Mouse (Mus musculus) v-Abl transformed pro-B cells (cell line): Measurements from ENCODE around the gene Inpp5d.
"Not testable (repeated sequence)": the region's sequence is repeated elsewhere in the genome, so short reads cannot be mapped to it uniquely, and the experiment has no call there.

ENCODE experiments used
- in situ Hi-C, 2 experiments: fragments of 400-800 bp; cut with MboI; formaldehyde crosslinking; loops; one replicate each; pipeline ENCODE4 v1.15.1; 2025; ENCODE audit not compliant: unreplicated experiment in 2 of 2

Inpp5d gene

GRCm38 (mm10) chr1:87649219-87649805 lies 29.2 kb downstream of the Inpp5d start:
- in situ Hi-C loops: loop anchor here in 1 of 2 experiments (25.0 kb wide), 1 partner anchor 1162 kb away; no protein-coding TSS in a partner anchor

GRCm38 (mm10) chr1:87649958-87650474 lies 29.9 kb downstream of the Inpp5d start:
- in situ Hi-C loops: loop anchor here in 1 of 2 experiments (10.0 to 25.0 kb wide), 2 partner anchors 205 to 1163 kb away; partner anchors contain the start of gene Dgkd

DNA sequence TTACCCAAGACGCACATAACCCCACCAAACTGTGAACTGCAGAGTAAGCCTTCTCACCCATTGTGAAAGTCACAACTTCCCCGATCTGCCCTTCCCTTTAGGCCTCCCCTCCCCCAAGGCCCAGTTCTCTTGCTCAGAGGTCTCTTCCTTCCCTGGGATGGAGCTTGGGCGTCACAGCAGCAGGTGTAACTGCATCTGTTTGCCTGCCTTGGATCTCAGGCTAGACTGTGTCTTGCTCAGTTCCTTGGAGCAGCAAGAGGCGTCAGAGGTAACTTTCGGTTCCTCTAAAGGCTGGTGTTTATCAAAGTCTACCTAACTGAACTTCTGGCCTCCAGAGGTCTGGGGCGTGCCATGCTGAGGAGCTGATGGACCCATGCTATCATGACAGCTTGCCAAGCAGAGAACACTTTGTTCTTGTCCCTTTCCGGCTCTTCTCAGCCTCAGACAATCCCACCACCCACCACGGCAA lies 30.5 kb downstream of the Inpp5d start:
- in situ Hi-C loops: loop anchor here in 1 of 2 experiments (10.0 kb wide), 1 partner anchor 204 kb away; the partner anchor contains the start of gene Dgkd

DNA sequence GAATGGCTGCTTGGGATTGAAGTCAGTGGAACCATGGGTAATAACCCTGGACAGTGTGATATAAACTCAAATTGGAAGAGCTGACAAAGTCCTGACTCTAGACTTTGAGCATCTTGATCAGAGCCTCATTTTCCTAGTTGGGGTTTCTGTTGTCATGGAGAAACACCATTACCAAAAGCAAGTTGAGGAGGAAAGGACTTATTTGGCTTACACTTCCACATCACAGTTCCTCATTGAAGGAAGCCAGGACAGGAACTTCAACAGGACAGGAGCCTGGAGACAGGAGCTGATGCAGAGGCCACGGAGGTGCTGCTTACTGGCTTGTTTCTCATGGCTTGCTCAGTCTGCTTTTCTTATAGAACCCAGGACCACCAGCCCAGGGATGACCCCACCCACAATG lies 31.3 kb downstream of the Inpp5d start:
- in situ Hi-C loops: loop anchor here in 1 of 2 experiments (10.0 kb wide), 1 partner anchor 203 kb away; the partner anchor contains the start of gene Dgkd

DNA sequence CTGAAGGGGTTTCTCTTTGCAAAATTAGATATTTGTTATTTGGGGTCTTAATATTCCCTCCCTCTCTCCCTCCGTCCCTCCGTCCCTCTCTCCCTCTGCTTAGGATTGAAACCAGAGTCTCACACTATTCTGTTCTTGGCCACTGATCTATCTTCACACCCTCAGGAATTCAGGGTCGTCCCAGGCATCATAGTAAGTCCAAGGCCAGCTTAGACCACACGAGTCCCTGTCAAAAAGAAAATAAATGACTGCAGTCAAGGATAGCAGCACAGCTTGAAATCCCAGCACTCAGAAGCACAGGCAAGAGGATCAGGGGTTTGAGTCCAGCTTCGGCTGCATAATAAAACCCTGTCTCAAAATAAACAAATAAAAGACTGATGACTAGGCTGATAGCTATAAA lies 35.0 kb downstream of the Inpp5d start:
- in situ Hi-C loops: loop anchor here in 1 of 2 experiments (5.0 to 10.0 kb wide), 2 partner anchors 33 to 200 kb away; partner anchors contain the start of genes Dgkd and Inpp5d

- in situ Hi-C loops: loop anchor here in 1 of 2 experiments (5.0 to 10.0 kb wide), 2 partner anchors 36 to 197 kb away; partner anchors contain the start of genes Dgkd and Inpp5d
Measured at GRCm38 (mm10) chr1:87658063-87658462, 38.0 kb downstream of the Inpp5d start.

DNA sequence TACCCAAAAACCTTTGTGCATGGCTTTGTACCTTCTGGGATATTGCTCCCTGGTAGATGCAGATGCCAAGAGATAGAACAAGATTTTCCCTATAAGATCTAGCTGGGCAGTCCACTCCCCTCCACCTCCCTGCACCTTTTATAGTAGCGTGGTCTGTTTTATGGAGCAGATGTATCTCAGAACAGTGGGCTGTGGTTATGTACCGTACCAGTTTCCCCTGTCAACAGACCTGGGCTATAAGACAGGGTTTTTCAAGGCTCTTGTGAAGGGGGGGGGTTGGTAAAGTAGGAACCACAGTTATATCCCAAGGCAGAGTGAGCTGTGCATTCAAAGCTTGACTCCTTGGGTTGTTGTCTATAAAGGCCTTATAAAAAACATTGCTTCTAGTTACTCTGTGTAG lies 38.4 kb downstream of the Inpp5d start:
- in situ Hi-C loops: loop anchor here in 1 of 2 experiments (5.0 to 10.0 kb wide), 2 partner anchors 36 to 196 kb away; partner anchors contain the start of genes Dgkd and Inpp5d

- in situ Hi-C loops: loop anchor here in 1 of 2 experiments (5.0 to 10.0 kb wide), 2 partner anchors 37 to 196 kb away; partner anchors contain the start of genes Dgkd and Inpp5d
Measured at GRCm38 (mm10) chr1:87658937-87659617, 39.0 kb downstream of the Inpp5d start.

DNA sequence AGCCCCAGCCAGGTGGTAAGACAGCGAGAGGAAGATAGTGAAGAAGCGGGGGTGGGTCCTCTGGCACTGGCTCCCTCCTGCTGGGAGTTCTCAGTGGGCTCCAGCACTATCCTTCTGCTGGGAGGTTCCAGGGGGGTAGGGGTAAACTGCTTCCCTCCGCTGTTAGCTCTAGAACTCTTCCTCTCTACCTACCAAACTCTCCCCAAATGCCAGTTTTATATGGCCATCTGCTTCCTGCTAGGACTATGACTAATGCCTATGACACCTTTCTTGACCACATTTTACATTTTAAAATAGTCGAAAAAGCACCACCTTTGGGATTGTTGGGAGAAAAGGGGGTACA lies 39.5 kb downstream of the Inpp5d start:
- in situ Hi-C loops: loop anchor here in 1 of 2 experiments (5.0 to 10.0 kb wide), 2 partner anchors 37 to 195 kb away; partner anchors contain the start of genes Dgkd and Inpp5d

GRCm38 (mm10) chr1:87660740-87661139 lies 40.6 kb downstream of the Inpp5d start:
- in situ Hi-C loops: loop anchor here (5.0 to 10.0 kb wide), 2 partner anchors 38 to 116 kb away; partner anchors contain the start of gene Inpp5d (in 1 of the 2)

- in situ Hi-C loops: loop anchor here (5.0 to 10.0 kb wide), 2 partner anchors 42 to 119 kb away; partner anchors contain the start of gene Inpp5d (in 1 of the 2)
Measured at GRCm38 (mm10) chr1:87663992-87664391, 43.9 kb downstream of the Inpp5d start.

DNA sequence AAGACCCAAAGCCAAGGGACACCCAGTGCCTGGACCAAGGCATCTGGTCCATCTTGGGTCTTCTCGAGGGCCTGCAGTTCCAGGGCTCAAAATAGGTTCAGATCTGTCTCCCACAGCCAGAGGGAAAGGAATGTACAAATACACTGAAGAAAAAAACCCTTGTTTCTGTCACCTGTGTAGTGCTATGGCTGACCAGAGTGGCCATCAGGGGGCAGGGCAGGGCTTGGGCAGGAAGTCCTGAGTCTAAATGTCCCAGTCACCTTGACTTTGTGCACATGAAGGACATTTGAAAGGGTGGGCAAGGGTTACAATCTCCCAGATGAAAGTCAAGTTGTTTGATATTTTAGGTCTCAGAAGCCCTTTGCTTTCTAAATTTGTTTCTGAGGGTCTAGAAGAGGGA lies 46.9 kb downstream of the Inpp5d start:
- in situ Hi-C loops: loop anchor here (5.0 to 10.0 kb wide), 2 partner anchors 122 to 195 kb away; partner anchors contain the start of gene Snorc (in 1 of the 2)

DNA sequence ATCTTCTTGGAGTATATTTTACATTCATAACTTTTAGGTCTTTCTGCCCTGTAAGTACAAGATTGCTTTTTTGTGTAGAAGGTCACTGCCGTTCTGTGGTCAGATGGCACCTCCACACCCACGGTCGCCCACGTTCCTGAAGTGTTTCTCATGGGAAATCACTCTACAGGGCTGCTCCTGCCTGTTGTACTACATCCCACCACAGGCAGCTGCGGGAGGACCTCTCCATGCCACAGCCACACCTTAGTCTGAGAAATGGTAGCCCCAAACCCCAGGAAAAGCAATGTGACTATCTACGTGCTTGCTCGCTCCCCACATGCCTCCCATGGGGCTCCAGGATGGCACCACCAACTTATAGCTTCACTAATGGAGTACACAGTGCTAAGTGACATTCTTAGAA lies 48.2 kb downstream of the Inpp5d start:
- in situ Hi-C loops: loop anchor here (5.0 to 10.0 kb wide), 2 partner anchors 123 to 196 kb away; partner anchors contain the start of gene Snorc (in 1 of the 2)

DNA sequence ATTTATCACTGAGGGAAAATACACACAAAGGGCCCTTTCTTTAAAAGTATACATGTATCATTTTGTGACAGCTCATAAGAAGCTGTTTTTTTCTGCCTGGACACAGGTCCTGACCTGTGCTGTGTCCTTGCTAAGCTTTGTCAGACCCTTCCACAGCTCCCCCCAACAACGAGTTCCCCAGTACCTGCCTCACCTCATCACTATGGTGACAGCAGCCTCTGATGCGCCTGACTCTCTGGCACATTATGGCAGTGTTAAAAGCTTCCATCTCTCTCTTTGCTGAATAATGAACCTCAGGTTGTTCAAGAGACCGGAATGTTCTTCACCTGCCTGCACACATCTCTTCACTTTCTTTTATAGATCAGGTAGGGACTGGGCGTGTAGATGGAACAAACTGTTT lies 51.4 kb downstream of the Inpp5d start:
- in situ Hi-C loops: no loop called here

- in situ Hi-C loops: no loop called here
Measured at GRCm38 (mm10) chr1:87673822-87674604, 53.9 kb downstream of the Inpp5d start.

DNA sequence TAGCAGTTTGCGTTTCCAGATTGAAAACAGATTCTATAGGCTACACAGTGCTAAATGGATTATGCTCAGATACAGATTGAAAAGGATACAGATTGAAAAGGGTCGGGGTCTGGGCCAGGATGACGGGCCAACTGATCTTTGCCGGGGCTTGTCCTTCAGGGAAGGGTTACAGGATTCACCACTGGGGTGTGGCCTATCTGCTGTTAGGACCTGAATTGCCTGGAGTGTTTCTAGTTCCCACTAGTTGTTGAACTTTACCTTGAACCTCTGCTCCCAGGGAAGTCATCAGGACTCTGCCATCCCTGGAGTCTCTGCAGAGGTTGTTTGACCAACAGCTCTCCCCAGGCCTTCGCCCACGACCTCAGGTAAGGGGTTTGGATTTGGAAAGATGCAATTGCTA lies 55.9 kb downstream of the Inpp5d start:
- in situ Hi-C loops: no loop called here

- in situ Hi-C loops: no loop called here
Measured at GRCm38 (mm10) chr1:87679089-87679488, 59.0 kb downstream of the Inpp5d start.

DNA sequence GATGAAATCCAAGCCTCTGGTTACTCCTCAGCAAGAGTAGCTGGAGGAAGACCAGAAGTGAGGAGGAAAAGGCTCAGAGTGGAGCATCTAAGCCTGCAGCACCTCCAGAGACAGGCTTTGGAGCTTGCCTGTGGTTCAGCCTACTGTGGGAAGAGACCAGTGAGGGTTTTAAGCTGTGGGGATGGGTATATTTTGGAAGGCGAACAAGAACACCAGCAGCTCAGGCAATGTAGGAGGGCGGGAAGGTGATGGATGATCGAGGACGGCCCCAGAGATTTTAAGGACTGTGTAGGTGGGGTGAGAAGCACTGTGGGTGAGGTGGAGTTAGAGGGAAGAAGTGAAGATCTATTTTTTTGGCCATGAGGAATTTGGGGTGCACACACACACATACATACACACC lies 60.8 kb downstream of the Inpp5d start:
- in situ Hi-C loops: no loop called here

DNA sequence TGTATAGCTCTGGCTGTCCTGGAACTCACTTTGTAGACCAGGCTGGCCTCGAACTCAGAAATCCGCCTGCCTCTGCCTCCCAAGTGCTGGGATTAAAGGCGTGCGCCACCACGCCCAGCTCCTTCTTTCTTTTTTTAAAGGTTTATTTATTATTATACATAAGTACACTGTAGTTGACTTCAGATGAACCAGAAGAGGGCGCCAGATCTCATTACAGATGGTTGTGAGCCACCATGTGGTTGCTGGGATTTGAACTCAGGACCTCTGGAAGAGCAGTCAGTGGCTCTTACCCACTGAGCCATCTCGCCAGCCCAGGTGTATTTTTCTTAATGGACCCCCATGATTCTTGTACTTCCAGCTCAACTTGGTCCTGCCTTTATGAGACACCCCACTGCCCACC lies 62.4 kb downstream of the Inpp5d start:
- in situ Hi-C loops: not testable (repeated sequence)

DNA sequence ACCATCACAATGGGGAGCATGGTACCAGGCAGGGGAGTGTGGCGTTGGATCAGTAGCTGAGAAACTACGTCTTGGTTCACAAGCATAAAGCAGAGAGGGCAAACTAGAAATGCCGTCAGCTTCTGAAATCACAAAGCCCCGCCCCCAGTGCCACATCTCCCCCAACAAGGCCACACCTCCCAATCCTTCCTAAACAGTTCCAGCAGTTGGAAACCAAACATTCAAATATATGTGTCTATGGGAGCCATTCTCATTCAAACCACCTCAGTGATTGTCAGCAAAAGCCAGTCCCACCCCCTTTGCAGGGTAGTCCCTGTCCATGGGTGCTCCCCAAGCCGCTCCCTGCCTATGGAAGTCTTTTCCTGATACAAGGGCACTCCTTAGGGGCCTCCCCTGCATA lies 64.0 kb downstream of the Inpp5d start:
- in situ Hi-C loops: no loop called here
